Mouse (Mus musculus): ENCODE results near the gene Adh5.

DNA sequence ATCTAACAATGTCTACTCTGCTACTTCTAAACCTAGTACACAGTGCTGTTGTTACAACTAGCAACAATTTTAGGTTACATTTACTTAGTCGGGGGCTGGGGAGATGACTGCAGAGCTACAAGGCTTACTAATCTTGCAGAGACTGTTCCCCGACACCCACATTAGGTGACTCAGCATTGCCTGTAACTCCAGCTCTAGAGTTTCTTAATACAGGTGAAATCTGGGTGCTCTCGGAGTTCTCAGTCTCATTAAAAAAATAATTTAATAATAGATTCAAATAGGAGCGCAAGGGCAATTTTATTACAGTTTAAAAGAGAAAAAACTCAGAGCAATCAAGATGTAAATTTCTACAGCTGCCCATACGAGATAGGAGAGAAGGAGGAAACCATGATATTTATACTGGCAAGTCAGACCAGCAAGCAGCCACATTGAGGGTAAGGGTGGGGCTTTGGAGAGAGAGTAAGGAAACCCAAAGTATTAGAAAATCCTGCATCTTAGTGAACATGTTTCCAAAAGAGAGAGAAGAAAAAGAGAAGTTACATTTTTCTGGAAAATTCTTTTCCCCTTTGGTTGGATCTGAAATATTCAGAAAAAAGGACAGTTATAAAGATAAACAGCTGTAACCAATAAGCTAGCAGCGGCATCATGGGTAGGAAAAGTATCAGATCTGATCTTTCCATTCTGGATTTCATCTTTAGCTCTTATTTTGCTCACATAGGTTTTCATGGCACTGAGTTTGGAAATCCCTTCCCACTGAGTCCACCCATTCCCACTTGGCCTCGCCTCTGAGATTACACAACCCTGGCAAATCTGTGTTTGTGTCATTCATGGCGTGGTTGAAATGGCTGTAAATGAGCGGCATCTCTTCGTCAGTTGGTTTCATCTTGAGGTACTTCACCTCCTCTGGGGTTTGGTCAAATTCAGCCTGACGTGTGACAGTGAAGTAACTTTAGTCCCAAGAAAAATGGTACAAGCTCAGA is 52.6 kb downstream of the Adh5 start:
- TF ChIP-seq MYC (IDR thresholded peaks at IDR 0.05; ENCODE audit: low read depth, low read length) (no peak), POLR2A (IDR thresholded peaks at IDR 0.05; ENCODE audit: low read depth, low read length) (no peak), CTCF (conservative IDR thresholded peaks at IDR 0.05 in 1 of 2, IDR thresholded peaks at IDR 0.05 in 1 of 2; ENCODE audit: low read depth in 2 of 2, low read length in 2 of 2) (no peak), EP300 (IDR thresholded peaks at IDR 0.05; ENCODE audit: low read length) (no peak), JUND (conservative IDR thresholded peaks at IDR 0.05; ENCODE audit: low read depth, low read length) (no peak), RCOR1 (conservative IDR thresholded peaks at IDR 0.05; ENCODE audit: low read depth, low read length) (no peak), KAT2A (IDR thresholded peaks at IDR 0.05; ENCODE audit: insufficient replicate concordance, low read length) (no peak), ETS1 (conservative IDR thresholded peaks at IDR 0.05; ENCODE audit: low read depth, low read length) (no peak), SMC3 (IDR thresholded peaks at IDR 0.05; ENCODE audit: low read depth, low read length) (no peak), USF1 (IDR thresholded peaks at IDR 0.05; ENCODE audit: low read depth, low read length) (no peak), MXI1 (IDR thresholded peaks at IDR 0.05; ENCODE audit: low read depth, low read length) (no peak)
